Mouse (Mus musculus) spleen, adult 2 months (tissue): Measurements from ENCODE around the gene Gabpb1. TPM values are rescaled to one million over a fixed set of nuclear protein-coding genes. Genes with fewer than 3 reads are reported as not detected.

Experiments
- DNase-seq, 2 experiments: peaks; one replicate each; pipeline versions ENCODE4 v3.0.0 to v3.0.0-alpha.2; 2012 to 2021; ENCODE audit warnings: low spot score in 2 of 2, low read depth in 1 of 2
- H3K27ac ChIP-seq: fragments of 200-500 bp; 2 replicates; pipeline ENCODE4 v1.5.1; 2012; ENCODE audit warnings: low read length, inconsistent platforms; ENCODE audit not compliant: insufficient read depth
- H3K27me3 ChIP-seq: fragments of 200-500 bp; 2 replicates; pipeline ENCODE4 v1.6.1; 2012; ENCODE audit warnings: mild to moderate bottlenecking, moderate library complexity, low read length, inconsistent platforms; ENCODE audit not compliant: control insufficient read depth, insufficient read depth
- H3K36me3 ChIP-seq: fragments of 200-500 bp; 2 replicates; pipeline ENCODE4 v1.6.1; 2012; ENCODE audit warnings: mild to moderate bottlenecking, low read length, inconsistent platforms; ENCODE audit not compliant: control insufficient read depth, insufficient read depth
- H3K4me1 ChIP-seq: fragments of 200-500 bp; 2 replicates; pipeline ENCODE4 v1.6.1; 2011; ENCODE audit warnings: inconsistent platforms; ENCODE audit not compliant: control insufficient read depth, insufficient read depth, insufficient read length
- H3K4me3 ChIP-seq: fragments of 200-500 bp; 2 replicates; pipeline ENCODE4 v1.5.1; 2011; ENCODE audit warnings: mild to moderate bottlenecking, inconsistent platforms; ENCODE audit not compliant: insufficient read depth, insufficient read length; ENCODE audit errors: extremely low read depth
- CTCF ChIP-seq: fragments of 200-500 bp; IDR thresholded peaks from 2 replicates; pipeline ENCODE4 v1.5.1; 2011; ENCODE audit warnings: mild to moderate bottlenecking, inconsistent platforms; ENCODE audit not compliant: insufficient read depth, insufficient read length, insufficient replicate concordance; ENCODE audit errors: extremely low read depth
- POLR2A ChIP-seq: fragments of 200-500 bp; IDR thresholded peaks from 2 replicates; pipeline ENCODE4 v1.6.1; 2011; ENCODE audit warnings: low read depth, low read length, inconsistent platforms
- WGBS: fragments of 180-500 bp; shearing (Covaris S2); methylation state at CpG from one replicate; pipeline ENCODE4 v1.1.7; 2018; 5-methylcytosine and 5-hydroxymethylcytosine counted together
- polyA plus RNA-seq: library from polyadenylated mRNA; depleted of rRNA; stranded (reverse); fragments of >200 nt; gene quantifications from 2 replicates; pipeline ENCODE4 v1.2.3, GENCODE M21; 2012

Gabpb1 gene
- polyA plus RNA-seq, 1 experiment = 7.4 TPM

DNA sequence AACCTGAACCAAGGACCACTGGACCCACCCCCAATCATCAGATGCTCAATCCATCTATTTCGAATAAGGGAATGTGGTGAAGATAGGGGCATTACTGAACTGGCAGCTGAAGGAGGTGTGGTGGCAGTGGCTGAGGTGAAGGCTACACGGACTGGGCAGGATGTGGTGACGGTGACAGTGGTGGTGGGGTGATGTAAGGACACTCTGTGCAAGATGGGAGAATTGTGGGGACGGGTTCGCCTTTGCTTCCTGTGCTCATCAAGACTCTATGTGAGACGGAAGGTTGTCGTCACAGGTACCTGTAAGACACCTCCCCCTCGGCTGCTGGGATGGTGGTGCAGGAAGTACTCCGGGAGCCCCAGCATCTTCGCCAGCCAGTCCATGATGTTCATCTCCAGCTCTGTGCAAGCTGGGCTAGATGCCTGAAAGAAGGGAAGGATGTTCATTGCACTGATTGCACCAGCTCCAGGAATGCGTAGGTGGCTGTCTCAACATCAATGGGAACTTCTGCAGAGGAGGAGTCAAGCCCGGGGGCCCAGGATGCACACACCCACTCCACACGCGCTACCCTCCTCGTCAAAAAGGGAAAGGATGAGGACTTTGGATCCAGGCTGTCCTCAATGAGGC lies 70.0 kb downstream of the Gabpb1 start:
- no peaks in the 10 kb centered on the region for H3K36me3 ChIP-seq
- H3K4me1 ChIP-seq = peaks cover 7% of the 10 kb centered on the region; the same call in 1 of the 2 replicates
- no peak overlapping the region for H3K4me3 ChIP-seq
- WGBS = 36% methylated on average over 15 of the region's 15 CpGs
- peak overlapping the region; percentile 26; the same call in 1 of the 2 replicates for H3K27ac ChIP-seq
- no peaks in the 10 kb centered on the region for H3K27me3 ChIP-seq
- peak; percentile 11 to 66 for DNase-seq
- TF ChIP-seq POLR2A (no peak), CTCF (no peak)

DNA sequence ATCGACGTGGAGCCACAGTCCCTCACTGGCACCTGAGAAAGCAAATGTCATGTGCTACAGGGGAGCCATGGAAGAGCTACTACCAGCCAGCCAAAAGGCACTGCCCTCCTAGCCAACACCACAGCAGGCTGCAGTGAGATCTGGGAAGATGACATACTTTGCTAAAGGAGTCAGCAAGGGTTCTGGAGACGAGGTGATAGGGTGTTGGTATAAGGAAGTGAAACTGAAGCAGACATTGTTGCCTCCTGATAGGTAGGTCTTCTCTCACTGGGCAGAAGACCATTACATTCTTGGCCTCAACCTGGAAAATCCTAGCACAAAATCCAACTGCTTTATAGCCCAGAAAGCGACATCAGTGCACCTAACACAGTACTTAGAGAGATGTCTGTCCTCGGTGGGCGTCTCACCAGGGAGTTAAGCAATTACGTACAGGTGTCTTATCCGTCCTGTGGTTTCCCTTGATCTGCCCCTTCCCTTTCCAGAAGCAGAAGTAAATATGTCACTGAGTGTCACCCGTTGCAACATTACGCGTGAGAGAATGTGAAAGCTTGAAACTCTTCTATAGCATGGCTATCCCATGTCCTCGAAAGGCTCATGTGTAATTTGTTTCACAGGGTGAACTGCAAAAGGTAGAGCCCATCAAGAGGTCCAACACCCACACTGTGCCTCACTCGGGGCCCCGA lies 74.1 kb downstream of the Gabpb1 start:
- Histone ChIP-seq H3K4me1 (peaks cover 15% of the 10 kb centered on the region; the same call in 1 of the 2 replicates), H3K4me3 (peak overlapping the region; percentile 48), H3K27ac (peak overlapping the region; percentile 51), H3K27me3 (no peaks in the 10 kb centered on the region), H3K36me3 (no peaks in the 10 kb centered on the region)
- 28% methylated on average over 14 of the region's 14 CpGs for WGBS
- DNase-seq = peak in 1 of 2 experiments; percentile 57
- TF ChIP-seq POLR2A (no peak), CTCF (no peak)

DNA sequence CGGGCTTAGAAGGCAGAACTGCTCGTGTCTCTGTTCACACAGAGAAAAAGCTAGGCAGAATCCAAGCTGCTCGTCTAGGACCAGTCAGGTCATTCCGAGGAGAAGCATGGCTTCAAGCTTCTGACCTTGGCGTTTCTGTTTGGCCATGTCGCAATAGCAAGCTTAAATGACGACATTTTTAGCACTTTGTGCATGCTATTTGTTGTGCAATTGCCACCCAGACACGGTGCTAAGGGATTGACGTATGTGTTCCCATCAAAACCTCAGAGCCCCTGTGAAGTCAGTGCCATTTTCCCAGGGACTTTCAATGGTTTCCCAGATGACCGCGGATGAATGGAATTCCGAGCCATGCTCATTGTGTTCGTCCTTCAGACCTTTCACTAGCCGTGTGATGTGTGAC lies 75.6 kb downstream of the Gabpb1 start:
- H3K27ac ChIP-seq = no peak overlapping the region
- no peak for TF ChIP-seq CTCF
- no peak for TF ChIP-seq POLR2A
- H3K4me1 ChIP-seq = peaks cover 16% of the 10 kb centered on the region; the same call in 1 of the 2 replicates
- no peaks in the 10 kb centered on the region for H3K27me3 ChIP-seq
- no peak overlapping the region for H3K4me3 ChIP-seq
- no peaks in the 10 kb centered on the region for H3K36me3 ChIP-seq
- DNase-seq = no peak
- 85% methylated on average over 14 of the region's 14 CpGs for WGBS

DNA sequence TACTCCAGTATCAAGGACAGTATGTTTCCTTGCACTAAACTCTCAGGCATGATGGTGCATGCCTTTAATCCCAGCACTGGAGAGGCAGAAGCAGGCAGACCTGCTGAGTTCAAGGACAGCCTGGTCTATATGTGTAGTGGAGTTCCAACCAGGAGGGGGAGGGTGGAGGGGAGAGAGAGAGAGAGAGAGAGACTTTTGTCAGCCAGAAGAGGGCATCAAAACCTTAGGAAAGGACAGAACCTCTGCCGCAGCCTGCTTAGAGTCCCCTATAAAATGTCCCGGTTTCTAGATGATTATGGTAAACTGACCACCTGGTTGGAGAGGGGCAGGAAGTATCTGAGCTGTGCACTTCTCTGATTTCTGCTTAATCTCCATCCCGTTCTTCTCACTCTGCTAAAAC lies 77.1 kb downstream of the Gabpb1 start:
- WGBS = 8% methylated on average over 3 of the region's 3 CpGs
- Histone ChIP-seq H3K27ac (no peak overlapping the region), H3K4me1 (peaks cover 16% of the 10 kb centered on the region; the same call in 1 of the 2 replicates), H3K36me3 (no peaks in the 10 kb centered on the region), H3K27me3 (no peaks in the 10 kb centered on the region), H3K4me3 (no peak overlapping the region)
- DNase-seq = no peak
- peak; percentile 42; the same call in 1 of the 2 replicates for TF ChIP-seq CTCF
- TF ChIP-seq POLR2A = no peak

DNA sequence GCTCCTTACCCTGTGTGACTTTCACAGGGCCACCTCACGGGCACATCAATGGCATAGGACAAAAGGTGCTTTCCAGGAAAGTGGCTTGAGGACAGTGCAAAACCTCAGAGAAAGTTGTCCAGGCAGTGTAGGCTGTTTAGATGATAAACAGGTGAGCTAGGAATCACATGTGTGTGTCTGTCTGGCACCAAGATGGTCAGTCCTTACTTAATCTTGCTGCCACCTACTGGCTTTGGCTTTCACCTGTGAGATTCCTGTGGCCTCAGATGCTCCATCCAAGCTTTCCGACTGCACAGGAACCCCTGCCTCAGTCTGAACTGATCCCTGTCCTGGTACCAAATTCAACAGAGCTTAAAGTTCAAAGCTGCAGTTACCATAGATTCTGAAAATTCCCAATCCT lies 77.8 kb downstream of the Gabpb1 start:
- no peaks in the 10 kb centered on the region for H3K36me3 ChIP-seq
- no peaks in the 10 kb centered on the region for H3K27me3 ChIP-seq
- peaks cover 16% of the 10 kb centered on the region; the same call in 1 of the 2 replicates for H3K4me1 ChIP-seq
- 0 out of 2 replicates have a peak overlapping the region, but pooled peaks have one; percentile 2 for H3K27ac ChIP-seq
- no peak overlapping the region for H3K4me3 ChIP-seq
- no peak for TF ChIP-seq POLR2A
- no peak for TF ChIP-seq CTCF
- no peak for DNase-seq
- WGBS = 81% methylated on average over 2 of the region's 2 CpGs

DNA sequence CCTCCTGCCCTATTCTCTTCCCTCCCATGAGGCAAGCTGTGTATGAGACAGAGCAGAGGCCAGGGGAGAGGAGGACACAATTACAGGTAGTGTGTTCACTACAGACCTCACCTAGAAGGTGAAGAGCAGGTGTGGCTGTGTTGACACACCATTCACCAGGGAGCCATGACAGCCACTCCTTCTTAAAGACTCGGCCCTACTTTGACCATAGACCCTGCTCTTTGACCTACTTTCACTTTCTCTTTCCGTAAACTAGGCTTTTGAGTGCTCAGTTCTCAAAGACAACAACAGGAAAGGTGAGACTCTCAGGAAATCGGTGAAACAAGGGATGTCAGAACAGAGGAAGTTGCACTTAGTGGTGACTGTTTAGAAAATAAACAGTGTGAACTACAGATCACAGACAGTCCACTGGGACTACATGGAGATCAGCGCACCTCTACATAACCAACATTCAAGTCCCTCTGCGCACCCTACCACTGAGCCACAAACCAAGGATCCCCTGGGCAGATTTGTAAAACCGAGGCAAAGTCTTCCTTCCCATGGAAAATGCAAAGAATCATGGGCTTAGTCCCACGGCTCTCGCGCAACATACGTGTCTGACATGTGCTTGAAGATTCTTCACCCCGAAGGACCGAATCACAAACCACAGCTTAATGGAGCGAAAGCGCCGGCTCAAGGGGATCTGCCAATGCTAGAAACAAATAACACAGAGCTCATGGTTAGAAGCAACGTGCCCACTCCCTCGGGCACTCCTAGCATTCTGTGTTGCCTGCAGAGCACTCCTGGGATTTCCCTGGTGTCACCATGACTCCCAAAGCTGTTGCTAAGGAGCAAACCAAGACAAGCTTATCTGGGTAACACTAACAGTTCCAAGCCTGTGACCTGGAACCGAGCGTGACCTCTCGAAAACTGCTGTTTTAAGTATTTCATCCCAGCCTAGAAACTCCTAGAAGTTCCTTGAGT lies 78.6 kb downstream of the Gabpb1 start:
- TF ChIP-seq POLR2A (no peak), CTCF (no peak)
- no peaks in the 10 kb centered on the region for H3K36me3 ChIP-seq
- 72% methylated on average over 20 of the region's 20 CpGs for WGBS
- peaks cover 16% of the 10 kb centered on the region; the same call in 1 of the 2 replicates for H3K4me1 ChIP-seq
- peak overlapping the region; percentile 81 for H3K27ac ChIP-seq
- peak in 1 of 2 experiments; percentile 49 for DNase-seq
- H3K27me3 ChIP-seq = no peaks in the 10 kb centered on the region
- no peak overlapping the region; the same call in 1 of the 2 replicates for H3K4me3 ChIP-seq
